Mouse (Mus musculus) heart, embryonic 11.5 days (tissue): ENCODE measurements around the gene Ano7. TPM values are rescaled to one million over a fixed set of nuclear protein-coding genes. Genes with fewer than 3 reads are reported as not detected.

Source experiments
- microRNA-seq: library from miRNA; unstranded; fragments of <30 nt; microRNA quantifications from one replicate; pipeline ENCODE4, GENCODE M21; 2016; ENCODE audit warnings: borderline number of aligned reads
- polyA plus RNA-seq: library from polyadenylated mRNA; unstranded; fragments of >200 nt; fragmentation: Nextera tagmentation; extraction: Ambion mirVana; gene quantifications from 2 replicates; pipeline ENCODE4 v1.2.1, GENCODE M21; 2014

Ano7 gene
- polyA plus RNA-seq, 1 experiment from 2014 or later = 0.74 TPM

Small RNAs within 50 kb of the gene (microRNA-seq; reads per million reads assigned to microRNA genes)
- gene Mir6345 = not detected
- gene Mir6902 = 0.27 reads per million

Other genes starting within 250 kb of the Ano7 start
- 0.61 TPM in 1 of 2 replicates, not detected in the other for gene Agxt, start 238.7 kb upstream of the Ano7 start, polyA plus RNA-seq
- 0.11 TPM in 1 of 2 replicates, not detected in the other for gene 2310007B03Rik, start 213.0 kb upstream of the Ano7 start, polyA plus RNA-seq
- 0.10 and 0.24 TPM in 2 replicates for gene Crocc2, start 205.2 kb upstream of the Ano7 start, polyA plus RNA-seq
- gene Sned1, start 138.1 kb upstream of the Ano7 start, polyA plus RNA-seq = 3.0 and 3.4 TPM in 2 replicates
- 22.2 and 23.7 TPM in 2 replicates for gene Mterf4, start 68.0 kb upstream of the Ano7 start, polyA plus RNA-seq
- gene Ppp1r7, start 31.1 kb upstream of the Ano7 start, polyA plus RNA-seq = 64.5 and 69.7 TPM in 2 replicates
- gene Pask, start 30.4 kb upstream of the Ano7 start, polyA plus RNA-seq = 8.0 and 8.9 TPM in 2 replicates
- 137 and 144 TPM in 2 replicates for gene Hdlbp, start 104.9 kb downstream of the Ano7 start, polyA plus RNA-seq
- gene Farp2, start 138.1 kb downstream of the Ano7 start, polyA plus RNA-seq = 3.7 and 4.8 TPM in 2 replicates